In genomic region chr11:69087082-69087481, GRCm38 (mm10) we compare ENCODE assay signal across 9 mouse cellular contexts. TPM values are rescaled to one million over a fixed set of nuclear protein-coding genes. Genes with fewer than 3 reads are reported as not detected.
DNase-seq lines count a peak whose midpoint lies in the region; ATAC-seq and TF ChIP-seq lines count a peak whose summit lies in the region.
"Had no signal": no experiment of that assay in that cellular context is flagged by ENCODE, and none has a peak within 500 bp of the region (broad histone marks: within the 10 kb centered on the region; RNA-seq: fewer than 3 reads in every experiment).

No protein-coding gene starts in this region.

- DNase-seq in retina, postnatal 1 day: peak; percentile 79
- no peak for DNase-seq in retina, embryonic 14.5 days (ENCODE audit: low spot score)
- DNase-seq in heart, postnatal 0 days (ENCODE audit: low spot score): no peak
- DNase-seq in stomach, postnatal 0 days (ENCODE audit: low spot score): peak; percentile 32
- DNase-seq in lung, postnatal 25 days (ENCODE audit: low spot score): no peak
- no peak for DNase-seq in urinary bladder, postnatal 10 days (ENCODE audit: low spot score)

- H3K4me1 ChIP-seq in hindbrain, embryonic 12.5 days: peaks cover 30% of the 10 kb centered on the region
- peaks cover 26% of the 10 kb centered on the region for H3K4me1 ChIP-seq in hindbrain, embryonic 16.5 days (ENCODE audit: control insufficient read depth, insufficient read depth, low read depth, low read length)
- H3K4me1 ChIP-seq in heart, postnatal 0 days (ENCODE audit: control insufficient read depth, insufficient read depth): peaks cover 18% of the 10 kb centered on the region
- peaks cover 7% of the 10 kb centered on the region; the same call in 1 of the 2 replicates for H3K4me1 ChIP-seq in stomach, postnatal 0 days (replicated peaks; ENCODE audit: control insufficient read depth, insufficient read depth)

- H3K4me2 ChIP-seq in hindbrain, embryonic 12.5 days (replicated peaks): no peak overlapping the region; the same call in 1 of the 2 replicates
- H3K4me2 ChIP-seq in hindbrain, embryonic 16.5 days (ENCODE audit: low read length): no peak overlapping the region
- no peak overlapping the region for H3K4me2 ChIP-seq in heart, postnatal 0 days (ENCODE audit: low read depth, low read length)
- no peak overlapping the region for H3K4me2 ChIP-seq in stomach, postnatal 0 days (replicated peaks; ENCODE audit: low read depth)

- peak overlapping the region; percentile 95 for H3K27ac ChIP-seq in hindbrain, embryonic 12.5 days
- H3K27ac ChIP-seq in hindbrain, embryonic 16.5 days (ENCODE audit: low read depth, low read length): no peak overlapping the region
- H3K27ac ChIP-seq in heart, postnatal 0 days (ENCODE audit: low read depth): peak overlapping the region; percentile 98
- peak overlapping the region; percentile 97 for H3K27ac ChIP-seq in stomach, postnatal 0 days (replicated peaks)

- no peak for TF ChIP-seq CTCF in heart, postnatal 0 days (IDR thresholded peaks at IDR 0.05; ENCODE audit: low read depth)
- no peak for TF ChIP-seq CTCF in stomach, postnatal 0 days (IDR thresholded peaks at IDR 0.05; ENCODE audit: low read depth)

- WGBS in hindbrain, embryonic 12.5 days: 37% methylated on average over 4 of the region's 4 CpGs
- 33% methylated on average over 4 of the region's 4 CpGs for WGBS in hindbrain, embryonic 16.5 days
- WGBS in heart, postnatal 0 days: 35% methylated on average over 4 of the region's 4 CpGs
- 21% methylated on average over 4 of the region's 4 CpGs for WGBS in stomach, postnatal 0 days

- no peak for ATAC-seq in hindbrain, embryonic 12.5 days (ENCODE audit: low FRiP score)
- ATAC-seq in hindbrain, embryonic 16.5 days: no peak
- peak; percentile 6; the same call in 1 of the 2 replicates for ATAC-seq in heart, postnatal 0 days (ENCODE audit: insufficient read depth, low read depth)
- ATAC-seq in stomach, postnatal 0 days (ENCODE audit: low FRiP score, low TSS enrichment): peak; percentile 8; the same call in 1 of the 2 replicates
- ATAC-seq: Patski had no signal

- TF ChIP-seq EP300 in heart, postnatal 0 days (IDR thresholded peaks at IDR 0.05; ENCODE audit: low read depth): no peak
- no peak for TF ChIP-seq EP300 in stomach, postnatal 0 days (optimal IDR thresholded peaks at IDR 0.05)

- H3K27me3 ChIP-seq in hindbrain, embryonic 12.5 days: no peaks in the 10 kb centered on the region
- no peaks in the 10 kb centered on the region for H3K27me3 ChIP-seq in hindbrain, embryonic 16.5 days (replicated peaks; ENCODE audit: control insufficient read depth, insufficient read depth, low read length)
- H3K27me3 ChIP-seq in heart, postnatal 0 days (ENCODE audit: control insufficient read depth, insufficient read depth, low read length): no peaks in the 10 kb centered on the region
- H3K27me3 ChIP-seq in stomach, postnatal 0 days (ENCODE audit: control insufficient read depth, insufficient read depth, low read length): no peaks in the 10 kb centered on the region
- H3K27me3 ChIP-seq: Patski had no signal

- no peak overlapping the region for H3K4me3 ChIP-seq in hindbrain, embryonic 12.5 days
- no peak overlapping the region for H3K4me3 ChIP-seq in hindbrain, embryonic 16.5 days (ENCODE audit: low read length)
- H3K4me3 ChIP-seq in heart, postnatal 0 days (ENCODE audit: low read depth, low read length): no peak overlapping the region
- H3K4me3 ChIP-seq in stomach, postnatal 0 days (ENCODE audit: low read depth, low read length): no peak overlapping the region

- no peaks in the 10 kb centered on the region for H3K9me3 ChIP-seq in hindbrain, embryonic 12.5 days (replicated peaks)
- no peaks in the 10 kb centered on the region for H3K9me3 ChIP-seq in hindbrain, embryonic 16.5 days (ENCODE audit: control insufficient read depth, low read length)
- no peaks in the 10 kb centered on the region for H3K9me3 ChIP-seq in heart, postnatal 0 days (replicated peaks; ENCODE audit: control insufficient read depth, low read length)
- no peaks in the 10 kb centered on the region for H3K9me3 ChIP-seq in stomach, postnatal 0 days (ENCODE audit: control insufficient read depth, low read length)

- peaks cover 18% of the 10 kb centered on the region; the same call in 1 of the 2 replicates for H3K36me3 ChIP-seq in hindbrain, embryonic 12.5 days
- peaks cover 6% of the 10 kb centered on the region for H3K36me3 ChIP-seq in hindbrain, embryonic 16.5 days (ENCODE audit: control insufficient read depth, insufficient read depth, low read length)
- peaks cover 24% of the 10 kb centered on the region for H3K36me3 ChIP-seq in heart, postnatal 0 days (replicated peaks; ENCODE audit: control insufficient read depth, insufficient read depth, low read length)
- peaks cover 7% of the 10 kb centered on the region; the same call in 1 of the 2 replicates for H3K36me3 ChIP-seq in stomach, postnatal 0 days (ENCODE audit: control insufficient read depth, insufficient read depth, low read length)

- no peak overlapping the region for H3K9ac ChIP-seq in hindbrain, embryonic 12.5 days
- no peak overlapping the region for H3K9ac ChIP-seq in hindbrain, embryonic 16.5 days (ENCODE audit: low read depth, low read length)
- H3K9ac ChIP-seq in heart, postnatal 0 days (replicated peaks; ENCODE audit: low read depth, low read length): no peak overlapping the region
- H3K9ac ChIP-seq in stomach, postnatal 0 days (ENCODE audit: low read length): no peak overlapping the region

RNA-seq across cellular contexts. Expression of gene Vamp2, which starts 1.2 kb away (rescaled TPM):
- 140 and 159 TPM in 2 replicates for polyA plus RNA-seq in hindbrain, embryonic 12.5 days (2016; fragmentation: Nextera tagmentation; extraction: Ambion mirVana)
- 402 and 475 TPM in 2 replicates for polyA plus RNA-seq in hindbrain, embryonic 16.5 days (2015; fragmentation: Nextera tagmentation; extraction: Ambion mirVana)
- 25.2 and 27.9 TPM in 2 replicates for total RNA-seq in heart, postnatal 0 days (2014; rRNA removed; ENCODE audit: low replicate concordance)
- polyA plus RNA-seq in heart, postnatal 0 days (2015; fragmentation: Nextera tagmentation; extraction: Ambion mirVana): 59.2 and 62.1 TPM in 2 replicates
- polyA plus RNA-seq in stomach, postnatal 0 days (2015; fragmentation: Nextera tagmentation; extraction: Ambion mirVana): 43.0 and 53.7 TPM in 2 replicates

RNA-seq across cellular contexts. Expression of gene Per1, which starts 7.9 kb away (rescaled TPM):
- 9.8 and 11.6 TPM in 2 replicates for polyA plus RNA-seq in hindbrain, embryonic 12.5 days (2016; fragmentation: Nextera tagmentation; extraction: Ambion mirVana)
- polyA plus RNA-seq in hindbrain, embryonic 16.5 days (2015; fragmentation: Nextera tagmentation; extraction: Ambion mirVana): 11.1 and 11.2 TPM in 2 replicates
- 76.8 and 93.5 TPM in 2 replicates for total RNA-seq in heart, postnatal 0 days (2014; rRNA removed; ENCODE audit: low replicate concordance)
- 8.1 and 9.7 TPM in 2 replicates for polyA plus RNA-seq in heart, postnatal 0 days (2015; fragmentation: Nextera tagmentation; extraction: Ambion mirVana)
- polyA plus RNA-seq in stomach, postnatal 0 days (2015; fragmentation: Nextera tagmentation; extraction: Ambion mirVana): 7.7 and 13.1 TPM in 2 replicates

RNA-seq across cellular contexts. Expression of gene Tmem107, which starts 16.5 kb away (rescaled TPM):
- 39.4 and 45.1 TPM in 2 replicates for polyA plus RNA-seq in hindbrain, embryonic 12.5 days (2016; fragmentation: Nextera tagmentation; extraction: Ambion mirVana)
- 38.6 and 42.6 TPM in 2 replicates for polyA plus RNA-seq in hindbrain, embryonic 16.5 days (2015; fragmentation: Nextera tagmentation; extraction: Ambion mirVana)
- total RNA-seq in heart, postnatal 0 days (2014; rRNA removed; ENCODE audit: low replicate concordance): 10.9 and 25.5 TPM in 2 replicates
- 18.3 and 24.3 TPM in 2 replicates for polyA plus RNA-seq in heart, postnatal 0 days (2015; fragmentation: Nextera tagmentation; extraction: Ambion mirVana)
- 28.4 and 30.8 TPM in 2 replicates for polyA plus RNA-seq in stomach, postnatal 0 days (2015; fragmentation: Nextera tagmentation; extraction: Ambion mirVana)

RNA-seq across cellular contexts. Expression of gene Borcs6, which starts 27.6 kb away (rescaled TPM):
- polyA plus RNA-seq in hindbrain, embryonic 12.5 days (2016; fragmentation: Nextera tagmentation; extraction: Ambion mirVana): 15.8 and 16.6 TPM in 2 replicates
- polyA plus RNA-seq in hindbrain, embryonic 16.5 days (2015; fragmentation: Nextera tagmentation; extraction: Ambion mirVana): 18.1 and 20.9 TPM in 2 replicates
- 21.3 and 24.1 TPM in 2 replicates for total RNA-seq in heart, postnatal 0 days (2014; rRNA removed; ENCODE audit: low replicate concordance)
- 12.1 and 13.0 TPM in 2 replicates for polyA plus RNA-seq in heart, postnatal 0 days (2015; fragmentation: Nextera tagmentation; extraction: Ambion mirVana)
- 14.6 and 16.7 TPM in 2 replicates for polyA plus RNA-seq in stomach, postnatal 0 days (2015; fragmentation: Nextera tagmentation; extraction: Ambion mirVana)

RNA-seq across cellular contexts. Expression of gene Hes7, which starts 33.1 kb away (rescaled TPM):
- 0.25 and 0.49 TPM in 2 replicates for polyA plus RNA-seq in hindbrain, embryonic 12.5 days (2016; fragmentation: Nextera tagmentation; extraction: Ambion mirVana)
- polyA plus RNA-seq in hindbrain, embryonic 16.5 days (2015; fragmentation: Nextera tagmentation; extraction: Ambion mirVana): 1.4 and 1.8 TPM in 2 replicates
- total RNA-seq in heart, postnatal 0 days (2014; rRNA removed; ENCODE audit: low replicate concordance): not detected in 2 replicates
- polyA plus RNA-seq in heart, postnatal 0 days (2015; fragmentation: Nextera tagmentation; extraction: Ambion mirVana): 0.26 and 0.29 TPM in 2 replicates
- polyA plus RNA-seq in stomach, postnatal 0 days (2015; fragmentation: Nextera tagmentation; extraction: Ambion mirVana): 0.29 and 0.41 TPM in 2 replicates

Comparison
In these comparisons a context has a peak if more than half of its experiments do, and no peak if none do; other contexts are left out.
1. DNase-seq: peak in retina, postnatal 1 day (single experiment) and stomach, postnatal 0 days (single experiment); none in retina, embryonic 14.5 days (single experiment), heart, postnatal 0 days (single experiment), lung, postnatal 25 days (single experiment) and urinary bladder, postnatal 10 days (single experiment).
2. ATAC-seq: peak in heart, postnatal 0 days (single experiment) and stomach, postnatal 0 days (single experiment); none in hindbrain, embryonic 12.5 days (single experiment) and hindbrain, embryonic 16.5 days (single experiment).